Mouse (Mus musculus) liver, adult 2 months (tissue): Measurements from ENCODE around the gene Atp11b. TPM values are rescaled to one million over a fixed set of nuclear protein-coding genes. Genes with fewer than 3 reads are reported as not detected.

Source experiments
- DNase-seq: peaks from one replicate; pipeline ENCODE4 v3.0.0-alpha.2; 2011; ENCODE audit warnings: low read depth, low spot score; ENCODE audit errors: extremely low read depth
- H3K27ac ChIP-seq: fragments of 200-500 bp; replicated peaks from 2 replicates; pipeline ENCODE4 v1.5.1; 2012; ENCODE audit warnings: low read depth, mild to moderate bottlenecking, control low read depth, inconsistent platforms, low read length; ENCODE audit not compliant: insufficient read depth
- H3K27me3 ChIP-seq: fragments of 200-500 bp; 2 replicates; pipeline ENCODE4 v1.6.1; 2012; ENCODE audit warnings: mild to moderate bottlenecking, moderate library complexity, low read length, inconsistent platforms; ENCODE audit not compliant: control insufficient read depth, insufficient read depth
- H3K36me3 ChIP-seq: fragments of 200-500 bp; 2 replicates; pipeline ENCODE4 v1.6.1; 2012; ENCODE audit warnings: low read length, inconsistent platforms; ENCODE audit not compliant: control insufficient read depth, insufficient read depth
- H3K4me1 ChIP-seq: fragments of 200-500 bp; 2 replicates; pipeline ENCODE4 v1.6.1; 2011; ENCODE audit warnings: low read length; ENCODE audit not compliant: control insufficient read depth, insufficient read depth
- H3K4me3 ChIP-seq: fragments of 200-500 bp; 2 replicates; pipeline ENCODE4 v1.5.1; 2011; ENCODE audit warnings: low read depth, mild to moderate bottlenecking, control low read depth, low read length, moderate library complexity; ENCODE audit not compliant: insufficient read depth
- H3K79me2 ChIP-seq: fragments of 200-500 bp; 2 replicates; pipeline ENCODE4 v1.6.1; 2012; ENCODE audit warnings: inconsistent platforms, mild to moderate bottlenecking, low read length, moderate library complexity; ENCODE audit not compliant: control insufficient read depth, insufficient read depth
- H3K9ac ChIP-seq: fragments of 200-500 bp; 2 replicates; pipeline ENCODE4 v1.6.1; 2012; ENCODE audit warnings: low read depth, mild to moderate bottlenecking, control low read depth, inconsistent platforms, low read length
- CTCF ChIP-seq: fragments of 200-500 bp; IDR thresholded peaks from 2 replicates; pipeline ENCODE4 v1.5.1; 2011; ENCODE audit warnings: low read depth, low read length, control low read depth
- POLR2A ChIP-seq: fragments of 200-500 bp; IDR thresholded peaks from 2 replicates; pipeline ENCODE4 v1.6.1; 2011; ENCODE audit warnings: low read length, control low read depth; ENCODE audit not compliant: insufficient read depth; ENCODE audit errors: extremely low read depth
- WGBS: fragments of 180-500 bp; shearing (Covaris S2); methylation state at CpG from one replicate; pipeline ENCODE4 v1.1.7; 2018; 5-methylcytosine and 5-hydroxymethylcytosine counted together
- polyA plus RNA-seq: library from polyadenylated mRNA; depleted of rRNA; stranded (reverse); fragments of >200 nt; gene quantifications from 2 replicates; pipeline ENCODE4 v1.2.3, GENCODE M21; 2012
- total RNA-seq: library from RNA; depleted of rRNA; stranded (reverse); fragments of >200 nt; gene quantifications from 2 replicates; pipeline ENCODE4 v1.2.3, GENCODE M21; 2014

The Atp11b gene
- total and polyA plus RNA-seq, 2 experiments: 8.2 to 34.0 TPM

DNA sequence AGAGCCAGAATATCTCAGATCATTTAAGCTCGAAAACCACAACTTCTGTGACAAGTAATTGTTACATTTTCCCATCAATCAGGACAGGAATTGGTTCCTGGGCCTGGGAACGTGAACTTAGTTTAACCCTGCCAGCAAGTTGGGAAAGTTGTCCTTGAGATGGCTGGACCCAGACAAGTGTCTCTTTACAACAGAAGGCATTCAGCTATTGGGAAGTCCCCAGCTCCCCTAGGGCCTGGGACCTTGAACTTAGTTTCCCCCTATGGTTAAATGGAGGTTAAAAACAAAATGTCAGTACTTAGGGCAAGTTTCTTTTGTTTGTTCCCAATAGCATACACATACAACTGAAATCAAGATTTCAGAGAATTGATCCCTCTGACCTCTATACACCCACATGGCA lies 2.2 kb upstream of the Atp11b start:
- TF ChIP-seq POLR2A (no peak), CTCF (no peak)
- Histone ChIP-seq H3K27ac (no peak overlapping the region), H3K27me3 (no peaks in the 10 kb centered on the region), H3K4me1 (no peaks in the 10 kb centered on the region; the same call in 1 of the 2 replicates), H3K36me3 (no peaks in the 10 kb centered on the region), H3K9ac (no peak overlapping the region), H3K4me3 (no peak overlapping the region), H3K79me2 (no peaks in the 10 kb centered on the region)
- DNase-seq: no peak
- WGBS: 56% methylated on average over 2 of the region's 2 CpGs

DNA sequence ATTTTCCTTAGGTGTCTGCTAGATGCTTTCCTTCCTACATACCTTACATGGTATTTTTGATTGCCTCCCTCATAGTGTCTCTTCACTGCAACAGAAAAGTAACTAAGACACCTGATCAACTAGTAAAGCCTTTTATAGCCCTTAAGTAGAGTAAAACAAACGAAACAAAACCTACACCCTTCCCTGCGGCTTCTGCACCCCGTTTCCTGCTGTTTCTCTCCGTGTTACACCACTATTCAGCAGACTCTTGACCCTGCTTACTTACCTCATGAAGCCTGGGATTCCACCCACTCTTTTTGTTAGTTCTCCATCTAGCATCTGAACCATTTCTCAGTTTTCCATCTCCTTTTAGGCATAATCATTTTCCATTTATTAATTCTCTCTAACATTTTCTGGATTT lies 8.8 kb downstream of the Atp11b start:
- DNase-seq: no peak
- 60% methylated on average over 4 of the region's 4 CpGs for WGBS
- Histone ChIP-seq H3K36me3 (no peaks in the 10 kb centered on the region), H3K27ac (no peak overlapping the region), H3K27me3 (no peaks in the 10 kb centered on the region), H3K9ac (no peak overlapping the region), H3K4me3 (no peak overlapping the region), H3K79me2 (peaks cover 25% of the 10 kb centered on the region), H3K4me1 (peaks cover 11% of the 10 kb centered on the region)
- TF ChIP-seq POLR2A (no peak), CTCF (no peak)

DNA sequence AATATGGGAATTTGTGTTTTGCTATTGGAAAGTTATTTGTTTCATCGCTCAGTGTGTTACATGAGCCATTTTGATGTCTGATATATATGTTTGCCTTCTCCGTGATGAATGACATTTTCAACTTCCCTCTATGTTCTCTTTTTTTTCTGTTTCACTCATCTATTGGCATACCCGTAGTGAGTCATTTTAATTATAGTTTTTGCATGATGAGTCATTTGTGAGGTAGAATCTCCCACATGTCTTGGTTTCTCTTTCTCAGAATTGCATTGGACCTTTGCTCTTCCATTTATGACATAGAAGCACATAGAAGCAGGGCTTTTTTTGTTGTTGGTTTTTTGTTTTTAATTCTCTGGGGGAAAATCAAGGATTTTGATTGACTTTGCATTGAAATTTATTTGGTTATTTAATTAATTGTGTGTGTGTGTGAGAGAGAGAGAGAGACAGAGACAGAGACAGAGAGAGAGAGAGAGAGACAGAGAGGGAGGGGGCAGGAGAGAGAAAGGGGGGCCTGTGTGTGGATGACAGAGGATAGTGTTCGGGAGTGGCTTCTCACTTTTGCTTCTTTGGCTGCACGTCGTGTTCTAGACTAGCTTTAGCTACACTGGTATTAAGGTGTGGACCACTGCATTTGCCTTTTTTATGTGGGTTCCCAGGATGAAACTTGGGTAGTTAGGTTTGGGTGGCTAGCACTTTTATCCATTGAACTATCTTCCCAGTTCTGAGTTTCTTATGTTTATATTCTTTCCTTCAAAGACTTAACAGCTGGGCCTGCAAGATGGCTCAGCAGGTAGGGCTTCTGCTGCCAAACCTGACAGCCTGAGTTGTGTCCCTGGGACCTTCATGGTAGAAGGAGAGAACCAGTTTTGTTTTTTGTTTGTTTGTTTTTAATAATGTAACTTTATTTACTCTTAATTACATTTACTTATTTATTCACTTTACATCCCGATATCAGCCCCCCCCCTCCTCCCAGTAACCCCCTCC lies 11.0 kb downstream of the Atp11b start:
- 74% methylated on average over 7 of the region's 7 CpGs for WGBS

DNA sequence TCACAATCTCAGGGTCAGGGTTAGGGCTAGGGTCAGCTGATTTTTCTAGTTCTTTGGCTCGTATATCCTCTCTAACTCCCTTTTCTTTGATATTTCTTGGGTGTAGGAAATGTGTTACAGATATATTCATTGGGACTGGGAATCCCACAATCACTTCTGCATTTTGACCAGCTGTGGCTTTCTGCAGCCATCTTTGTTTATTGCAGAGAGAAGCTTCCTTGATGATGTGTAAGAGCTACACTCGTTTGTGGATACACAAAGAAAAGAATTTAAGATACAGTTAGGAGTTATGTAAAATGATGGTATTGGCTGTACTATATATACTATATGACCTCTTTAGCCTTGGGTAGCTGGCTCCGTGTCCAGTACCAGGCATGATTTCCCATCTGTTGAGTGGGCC lies 25.8 kb downstream of the Atp11b start:
- Histone ChIP-seq H3K79me2 (peaks cover 11% of the 10 kb centered on the region; the same call in 1 of the 2 replicates), H3K4me3 (no peak overlapping the region), H3K27ac (no peak overlapping the region), H3K9ac (no peak overlapping the region), H3K36me3 (peaks cover 2% of the 10 kb centered on the region; the same call in 1 of the 2 replicates), H3K27me3 (no peaks in the 10 kb centered on the region), H3K4me1 (no peaks in the 10 kb centered on the region)
- TF ChIP-seq POLR2A (no peak), CTCF (no peak)
- 88% methylated on average over 3 of the region's 3 CpGs for WGBS
- DNase-seq: no peak

More for the DNA sequence above, 11.0 kb downstream of the Atp11b start:
- TF ChIP-seq POLR2A (no peak), CTCF (no peak)
- no peak overlapping the region for H3K4me3 ChIP-seq
- no peak overlapping the region for H3K27ac ChIP-seq
- no peaks in the 10 kb centered on the region; the same call in 1 of the 2 replicates for H3K4me1 ChIP-seq
- peaks cover 20% of the 10 kb centered on the region for H3K79me2 ChIP-seq
- no peaks in the 10 kb centered on the region for H3K36me3 ChIP-seq
- H3K27me3 ChIP-seq: no peaks in the 10 kb centered on the region
- no peak for DNase-seq
- H3K9ac ChIP-seq: no peak overlapping the region

DNA sequence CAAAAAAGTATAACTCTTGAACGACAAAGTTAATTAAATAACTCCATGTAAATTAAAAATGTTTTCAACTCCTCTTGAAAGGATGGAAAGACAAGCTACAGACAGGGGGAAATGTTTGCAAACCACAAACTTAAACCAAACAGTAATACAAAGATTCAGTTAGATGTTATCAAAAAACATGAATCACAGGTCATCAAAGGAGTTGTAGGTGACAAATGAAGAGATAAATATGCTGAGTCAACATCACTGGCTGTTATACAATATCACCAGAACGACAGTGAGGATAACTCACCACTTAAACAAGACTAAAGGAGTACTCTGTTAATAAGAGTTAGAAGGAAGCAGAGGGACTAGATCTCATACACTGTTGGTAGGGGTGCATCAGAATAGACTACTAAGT lies 48.1 kb downstream of the Atp11b start:
- DNase-seq: no peak
- H3K79me2 ChIP-seq: no peaks in the 10 kb centered on the region
- no peak overlapping the region for H3K9ac ChIP-seq
- no peak overlapping the region for H3K4me3 ChIP-seq
- WGBS: 93% methylated on average over 2 of the region's 2 CpGs
- TF ChIP-seq POLR2A (no peak), CTCF (no peak)
- peaks cover 35% of the 10 kb centered on the region for H3K36me3 ChIP-seq
- H3K4me1 ChIP-seq: no peaks in the 10 kb centered on the region
- no peaks in the 10 kb centered on the region for H3K27me3 ChIP-seq
- no peak overlapping the region for H3K27ac ChIP-seq

DNA sequence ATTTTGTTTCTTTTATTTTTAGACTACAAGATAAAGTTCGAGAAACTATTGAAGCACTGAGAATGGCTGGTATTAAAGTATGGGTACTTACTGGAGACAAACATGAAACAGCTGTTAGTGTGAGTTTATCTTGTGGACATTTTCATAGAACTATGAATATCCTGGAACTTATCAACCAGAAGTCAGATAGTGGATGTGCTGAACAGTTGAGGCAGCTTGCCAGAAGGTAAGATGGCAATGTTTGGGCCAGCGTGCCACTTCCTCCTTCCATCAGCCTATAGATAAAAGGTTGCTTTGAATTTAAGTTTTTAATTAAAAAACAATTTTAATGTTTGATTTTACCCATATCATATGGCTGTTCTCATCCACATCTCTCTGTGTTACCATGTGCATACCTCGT lies 66.0 kb downstream of the Atp11b start:
- Histone ChIP-seq H3K27me3 (no peaks in the 10 kb centered on the region), H3K27ac (no peak overlapping the region), H3K36me3 (peaks cover 12% of the 10 kb centered on the region; the same call in 1 of the 2 replicates), H3K9ac (no peak overlapping the region), H3K79me2 (no peaks in the 10 kb centered on the region), H3K4me3 (no peak overlapping the region), H3K4me1 (no peaks in the 10 kb centered on the region)
- no peak for DNase-seq
- TF ChIP-seq CTCF (no peak), POLR2A (no peak)
- WGBS: 83% methylated on average over 3 of the region's 3 CpGs
